Mouse (Mus musculus): ENCODE measurements around the gene Rapgef1. TPM values are rescaled to one million over a fixed set of nuclear protein-coding genes. Genes with fewer than 3 reads are reported as not detected.
"Not testable (repeated sequence)": the region's sequence is repeated elsewhere in the genome, so short reads cannot be mapped to it uniquely, and the experiment has no call there.

Gene Rapgef1
- total RNA-seq, 1 experiment = 48.5 TPM

DNA sequence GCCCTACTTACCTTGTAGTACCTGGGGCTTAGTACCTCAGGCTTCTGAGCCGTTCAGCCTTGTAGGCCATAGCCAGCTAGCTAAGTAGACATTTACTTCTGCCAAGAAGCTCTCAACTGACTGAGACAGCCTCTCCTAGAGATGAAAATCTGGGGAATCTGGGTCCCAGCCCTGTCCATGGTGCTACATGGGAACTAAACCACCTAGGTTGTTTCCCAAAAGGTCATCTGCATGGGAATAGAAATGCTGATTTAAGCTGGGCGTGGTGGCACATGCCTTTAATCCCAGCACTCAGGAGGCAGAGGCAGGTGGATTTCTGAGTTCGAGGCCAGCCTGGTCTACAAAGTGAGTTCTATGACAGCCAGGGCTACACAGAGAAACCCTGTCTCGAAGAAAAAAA is 88.7 kb downstream of the Rapgef1 start:
- DNase-seq (ENCODE audit: low read depth, low spot score) = peak; percentile 71
- H3K9me3 ChIP-seq (ENCODE audit: control insufficient read depth, insufficient read depth, low read depth, low read length); H3K27ac ChIP-seq (ENCODE audit: insufficient read depth, low read depth, low read length, poor library complexity, severe bottlenecking); in situ Hi-C loops (cut with MboI; ENCODE audit: low sequenced_read_pairs in 2 of 2, unreplicated experiment in 2 of 2); H3K4me3 ChIP-seq (ENCODE audit: insufficient read depth in 1 of 2, low read depth in 1 of 2, low read length in 2 of 2, poor library complexity in 1 of 2, severe bottlenecking in 1 of 2); H3K9ac ChIP-seq (ENCODE audit: insufficient read depth, low read depth, low read length, poor library complexity, severe bottlenecking): not testable (repeated sequence)
- H3K4me1 ChIP-seq (ENCODE audit: control insufficient read depth in 2 of 2, insufficient read depth in 2 of 2, low read length in 2 of 2, poor library complexity in 1 of 2) = peaks cover 3 to 22% of the 10 kb centered on the region in 2 experiments; a peak in 2 of 4 replicates
- TF ChIP-seq ZC3H11A (IDR thresholded peaks at IDR 0.05; ENCODE audit: borderline replicate concordance, low read depth, low read length) = peak; percentile 10; the same call in 1 of the 2 replicates
- 0 out of 2 replicates have a peak, but pooled peaks have one; percentile 15 for TF ChIP-seq MAFK (IDR thresholded peaks at IDR 0.05; ENCODE audit: insufficient read depth, low read depth, low read length)
- peaks cover 41% of the 10 kb centered on the region for H3K36me3 ChIP-seq (ENCODE audit: control insufficient read depth, insufficient read depth, low read length, poor library complexity, severe bottlenecking)

DNA sequence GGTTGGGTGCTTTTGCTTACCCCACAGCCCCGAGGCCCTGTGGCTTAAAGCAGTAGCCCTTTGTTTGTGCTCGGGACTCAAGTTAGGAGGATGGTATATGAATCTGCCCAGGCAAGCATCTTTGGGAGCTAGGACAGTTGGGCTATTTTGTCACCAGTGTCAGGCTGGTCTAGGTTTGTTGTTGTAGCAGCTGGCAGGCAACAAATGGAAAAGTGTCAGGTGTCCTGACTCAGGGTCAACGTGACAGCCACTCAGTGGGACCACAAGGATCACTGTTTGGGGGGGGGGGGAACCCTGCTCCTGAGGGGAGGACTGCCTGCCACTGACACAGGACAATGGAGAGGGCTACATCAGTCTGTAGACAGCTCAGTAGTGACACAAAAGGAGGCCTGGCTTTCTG is 91.5 kb downstream of the Rapgef1 start:
- H3K9me3 ChIP-seq (ENCODE audit: control insufficient read depth, insufficient read depth, low read depth, low read length) = no peaks in the 10 kb centered on the region
- in situ Hi-C loops (cut with MboI; ENCODE audit: low sequenced_read_pairs in 2 of 2, unreplicated experiment in 2 of 2) = no loop called here

DNA sequence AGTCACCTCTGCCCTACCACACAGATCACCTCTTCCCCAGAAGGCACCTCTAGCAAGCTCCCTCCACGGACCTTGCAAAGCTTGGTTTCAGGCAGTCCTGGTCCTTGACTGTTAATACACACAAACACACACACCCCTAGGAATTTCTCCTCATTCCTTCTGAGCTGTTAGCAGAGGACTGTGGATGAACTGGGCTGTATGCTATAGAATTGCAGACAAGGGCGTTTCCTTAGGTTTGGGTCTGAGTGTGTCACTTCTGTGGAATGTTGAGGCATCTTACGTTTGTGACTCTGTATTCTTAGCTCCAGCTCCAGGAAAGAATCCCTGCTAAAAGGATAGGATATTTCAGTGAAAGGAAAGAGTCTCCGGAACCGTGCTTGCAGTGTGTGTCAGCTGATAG is 92.4 kb downstream of the Rapgef1 start:
- in situ Hi-C loops (cut with MboI; ENCODE audit: low sequenced_read_pairs in 2 of 2, unreplicated experiment in 2 of 2) = no loop called here
- Histone ChIP-seq H3K27ac (ENCODE audit: insufficient read depth, low read depth, low read length, poor library complexity, severe bottlenecking) (no peak overlapping the region), H3K9me3 (ENCODE audit: control insufficient read depth, insufficient read depth, low read depth, low read length) (no peaks in the 10 kb centered on the region), H3K4me1 (ENCODE audit: control insufficient read depth in 2 of 2, insufficient read depth in 2 of 2, low read length in 2 of 2, poor library complexity in 1 of 2) (peaks cover 3 to 33% of the 10 kb centered on the region in 2 experiments; a peak in 3 of 4 replicates), H3K36me3 (ENCODE audit: control insufficient read depth, insufficient read depth, low read length, poor library complexity, severe bottlenecking) (peaks cover 31% of the 10 kb centered on the region), H3K9ac (ENCODE audit: insufficient read depth, low read depth, low read length, poor library complexity, severe bottlenecking) (no peak overlapping the region), H3K4me3 (ENCODE audit: insufficient read depth in 1 of 2, low read depth in 1 of 2, low read length in 2 of 2, poor library complexity in 1 of 2, severe bottlenecking in 1 of 2) (no peak overlapping the region)
- DNase-seq (ENCODE audit: low read depth, low spot score) = no peak
- TF ChIP-seq ZC3H11A (IDR thresholded peaks at IDR 0.05; ENCODE audit: borderline replicate concordance, low read depth, low read length) (no peak), ZNF384 (IDR thresholded peaks at IDR 0.05; ENCODE audit: low read depth, low read length) (no peak), MAFK (IDR thresholded peaks at IDR 0.05; ENCODE audit: insufficient read depth, low read depth, low read length) (no peak), HCFC1 (IDR thresholded peaks at IDR 0.05; ENCODE audit: borderline replicate concordance, insufficient read depth, low read length) (no peak)

More for the DNA sequence above, 91.5 kb downstream of the Rapgef1 start:
- Histone ChIP-seq H3K9ac (ENCODE audit: insufficient read depth, low read depth, low read length, poor library complexity, severe bottlenecking) (no peak overlapping the region), H3K4me3 (ENCODE audit: insufficient read depth in 1 of 2, low read depth in 1 of 2, low read length in 2 of 2, poor library complexity in 1 of 2, severe bottlenecking in 1 of 2) (no peak overlapping the region), H3K4me1 (ENCODE audit: control insufficient read depth in 2 of 2, insufficient read depth in 2 of 2, low read length in 2 of 2, poor library complexity in 1 of 2) (peaks cover 3 to 28% of the 10 kb centered on the region in 2 experiments; a peak in 2 of 4 replicates), H3K27ac (ENCODE audit: insufficient read depth, low read depth, low read length, poor library complexity, severe bottlenecking) (no peak overlapping the region), H3K36me3 (ENCODE audit: control insufficient read depth, insufficient read depth, low read length, poor library complexity, severe bottlenecking) (peaks cover 37% of the 10 kb centered on the region)
- DNase-seq (ENCODE audit: low read depth, low spot score) = no peak
- no peak for TF ChIP-seq MAFK (IDR thresholded peaks at IDR 0.05; ENCODE audit: insufficient read depth, low read depth, low read length)
- TF ChIP-seq HCFC1 (IDR thresholded peaks at IDR 0.05; ENCODE audit: borderline replicate concordance, insufficient read depth, low read length) = no peak
- TF ChIP-seq ZC3H11A (IDR thresholded peaks at IDR 0.05; ENCODE audit: borderline replicate concordance, low read depth, low read length) = no peak
- TF ChIP-seq ZNF384 (IDR thresholded peaks at IDR 0.05; ENCODE audit: low read depth, low read length) = no peak
- no peak for TF ChIP-seq CHD2 (IDR thresholded peaks at IDR 0.05; ENCODE audit: low read depth, low read length)

DNA sequence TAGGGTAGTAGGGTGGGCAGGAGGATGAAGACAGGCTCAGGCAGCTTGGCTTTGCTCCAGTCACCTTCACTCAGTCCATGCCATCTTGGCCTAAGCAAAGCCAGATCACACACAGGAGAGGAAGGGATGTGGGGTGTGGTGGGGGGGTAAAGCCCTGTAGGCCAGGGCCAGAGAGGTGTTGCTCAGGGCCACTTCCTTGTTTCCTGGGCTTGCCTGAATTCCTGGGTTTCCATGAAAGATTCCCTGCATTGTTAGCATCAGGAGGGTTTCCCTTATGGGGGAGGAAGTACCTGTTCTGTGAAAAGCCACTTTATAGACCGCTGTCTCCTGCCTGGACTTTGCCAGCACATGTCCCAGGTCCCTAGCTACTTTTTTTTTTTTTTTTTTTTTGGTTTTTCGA is 94.0 kb downstream of the Rapgef1 start:
- in situ Hi-C loops (cut with MboI; ENCODE audit: low sequenced_read_pairs in 2 of 2, unreplicated experiment in 2 of 2) = no loop called here
- Histone ChIP-seq H3K9me3 (ENCODE audit: control insufficient read depth, insufficient read depth, low read depth, low read length) (no peaks in the 10 kb centered on the region), H3K4me1 (ENCODE audit: control insufficient read depth in 2 of 2, insufficient read depth in 2 of 2, low read length in 2 of 2, poor library complexity in 1 of 2) (peaks cover 3 to 30% of the 10 kb centered on the region in 2 experiments; a peak in 3 of 4 replicates), H3K4me3 (ENCODE audit: insufficient read depth in 1 of 2, low read depth in 1 of 2, low read length in 2 of 2, poor library complexity in 1 of 2, severe bottlenecking in 1 of 2) (no peak overlapping the region), H3K9ac (ENCODE audit: insufficient read depth, low read depth, low read length, poor library complexity, severe bottlenecking) (no peak overlapping the region), H3K27ac (ENCODE audit: insufficient read depth, low read depth, low read length, poor library complexity, severe bottlenecking) (peak overlapping the region; percentile 56; the same call in 1 of the 2 replicates), H3K36me3 (ENCODE audit: control insufficient read depth, insufficient read depth, low read length, poor library complexity, severe bottlenecking) (peaks cover 27% of the 10 kb centered on the region)
- TF ChIP-seq MAFK (IDR thresholded peaks at IDR 0.05; ENCODE audit: insufficient read depth, low read depth, low read length) (no peak), ZC3H11A (IDR thresholded peaks at IDR 0.05; ENCODE audit: borderline replicate concordance, low read depth, low read length) (no peak), HCFC1 (IDR thresholded peaks at IDR 0.05; ENCODE audit: borderline replicate concordance, insufficient read depth, low read length) (no peak), CHD2 (IDR thresholded peaks at IDR 0.05; ENCODE audit: low read depth, low read length) (no peak), ZNF384 (IDR thresholded peaks at IDR 0.05; ENCODE audit: low read depth, low read length) (no peak)
- DNase-seq (ENCODE audit: low read depth, low spot score) = no peak

DNA sequence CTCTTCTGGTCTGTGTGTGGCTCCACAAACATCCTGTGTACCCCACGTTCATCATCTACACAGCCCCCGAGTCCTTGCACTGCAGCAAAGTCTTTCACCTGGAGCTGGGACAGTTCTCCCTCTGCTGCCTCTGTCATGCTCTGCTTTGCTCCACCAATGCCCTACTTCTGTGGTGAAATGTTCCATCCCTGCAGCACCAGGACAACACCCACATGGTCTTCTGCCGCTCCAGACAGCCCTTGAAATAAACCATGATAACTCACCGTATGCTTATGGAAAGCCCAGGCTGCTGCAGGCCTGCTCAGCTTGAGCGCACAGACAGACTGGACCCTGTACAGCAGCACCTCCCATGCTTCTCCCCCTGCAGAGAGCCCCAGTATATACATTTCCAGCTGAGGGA is 94.6 kb downstream of the Rapgef1 start:
- in situ Hi-C loops (cut with MboI; ENCODE audit: low sequenced_read_pairs in 2 of 2, unreplicated experiment in 2 of 2) = no loop called here
- Histone ChIP-seq H3K9me3 (ENCODE audit: control insufficient read depth, insufficient read depth, low read depth, low read length) (no peaks in the 10 kb centered on the region), H3K4me1 (ENCODE audit: control insufficient read depth in 2 of 2, insufficient read depth in 2 of 2, low read length in 2 of 2, poor library complexity in 1 of 2) (peaks cover 3 to 28% of the 10 kb centered on the region in 2 experiments; a peak in 3 of 4 replicates), H3K9ac (ENCODE audit: insufficient read depth, low read depth, low read length, poor library complexity, severe bottlenecking) (no peak overlapping the region), H3K36me3 (ENCODE audit: control insufficient read depth, insufficient read depth, low read length, poor library complexity, severe bottlenecking) (peaks cover 29% of the 10 kb centered on the region), H3K27ac (ENCODE audit: insufficient read depth, low read depth, low read length, poor library complexity, severe bottlenecking) (no peak overlapping the region), H3K4me3 (ENCODE audit: insufficient read depth in 1 of 2, low read depth in 1 of 2, low read length in 2 of 2, poor library complexity in 1 of 2, severe bottlenecking in 1 of 2) (no peak overlapping the region)
- no peak for TF ChIP-seq HCFC1 (IDR thresholded peaks at IDR 0.05; ENCODE audit: borderline replicate concordance, insufficient read depth, low read length)
- TF ChIP-seq ZNF384 (IDR thresholded peaks at IDR 0.05; ENCODE audit: low read depth, low read length) = no peak
- TF ChIP-seq MAFK (IDR thresholded peaks at IDR 0.05; ENCODE audit: insufficient read depth, low read depth, low read length) = no peak
- no peak for TF ChIP-seq ZC3H11A (IDR thresholded peaks at IDR 0.05; ENCODE audit: borderline replicate concordance, low read depth, low read length)
- no peak for DNase-seq (ENCODE audit: low read depth, low spot score)

All from ES-E14 (cell line).